15 mouse cellular contexts compared by ENCODE assay signal in genomic region chr9:97793661-97794060, GRCm38 (mm10).
"Had no signal": no experiment of that assay in that cellular context is flagged by ENCODE, and none has a peak within 500 bp of the region (broad histone marks: within the 10 kb centered on the region; RNA-seq: fewer than 3 reads in every experiment).

No protein-coding gene starts in this region.

- DNase-seq: kidney, adult 11 months; kidney, adult 9 months; kidney, postnatal 36 days; lung, adult 2 months; lung, postnatal 36 days; right cerebral cortex, adult 18-20 months; right cerebral cortex, postnatal 25 days; thymus, postnatal 25 days had no signal

- H3K36me3 ChIP-seq: limb, embryonic 10.5 days; liver, embryonic 15.5 days; midbrain, embryonic 10.5 days; neural tube, embryonic 12.5 days had no signal

- H3K27me3 ChIP-seq: liver, embryonic 15.5 days; neural tube, embryonic 12.5 days had no signal

- H3K27ac ChIP-seq: kidney, postnatal 0 days; limb, embryonic 10.5 days; liver, embryonic 15.5 days; midbrain, embryonic 10.5 days; neural tube, embryonic 12.5 days; stomach, postnatal 0 days had no signal

- H3K4me3 ChIP-seq: limb, embryonic 10.5 days; liver, embryonic 15.5 days; midbrain, embryonic 10.5 days; myocyte; neural tube, embryonic 12.5 days had no signal

- H3K4me1 ChIP-seq: liver, embryonic 15.5 days; midbrain, embryonic 10.5 days; neural tube, embryonic 12.5 days had no signal
